Mouse (Mus musculus) stomach, postnatal 0 days (tissue): ENCODE results near the gene Erc2.

Source experiments
- CTCF ChIP-seq: IDR thresholded peaks from 2 replicates; pipeline ENCODE4 v1.5.1; 2016; ENCODE audit warnings: antibody characterized with exemption, low read depth, mild to moderate bottlenecking, moderate library complexity
- EP300 ChIP-seq: optimal IDR thresholded peaks from 2 replicates; pipeline ENCODE3; 2016; ENCODE audit warnings: antibody characterized with exemption

DNA sequence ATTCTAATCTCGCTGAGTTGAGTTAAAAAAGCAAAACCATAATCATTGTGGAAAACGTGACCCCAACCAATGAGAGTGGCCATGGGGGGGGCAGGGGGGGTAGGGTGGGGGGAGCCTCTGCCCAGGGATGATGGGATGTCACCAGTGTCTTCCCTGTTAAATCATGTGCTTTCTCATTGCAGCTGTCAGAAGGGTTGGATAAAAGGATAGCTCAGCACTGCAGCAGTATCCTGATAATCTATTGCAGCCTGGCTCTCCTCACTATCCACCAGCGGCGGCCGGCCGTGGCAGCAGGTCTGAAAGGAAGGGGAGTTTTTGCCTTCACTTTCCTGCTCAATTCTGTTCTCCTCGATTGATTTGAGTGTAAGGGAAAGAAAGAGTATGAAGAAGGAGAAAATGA, 853.2 kb downstream of the Erc2 start:
- TF ChIP-seq CTCF (no peak), EP300 (no peak)
